Mouse (Mus musculus): ENCODE results near the gene Psat1.

Psat1 gene

DNA sequence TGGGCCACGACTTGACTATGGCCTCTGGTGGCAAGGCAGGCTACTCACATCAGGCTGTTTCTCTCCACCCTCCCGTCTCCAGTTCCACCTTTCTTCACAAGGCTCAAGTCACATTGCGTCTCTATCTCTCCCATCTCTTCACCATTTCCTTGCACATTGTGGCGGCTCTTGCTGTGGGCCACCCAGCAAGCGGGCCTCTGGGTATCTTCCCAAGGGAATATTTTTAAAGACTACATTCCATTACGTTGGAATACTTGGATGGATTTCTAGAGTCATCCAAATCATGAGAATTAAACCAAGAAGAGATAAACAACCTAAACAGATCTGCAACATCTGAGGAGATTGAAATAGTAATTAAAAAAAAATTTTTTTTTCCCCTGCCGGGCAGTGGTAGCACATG is at the start of gene Psat1:
Gene Psat1, minus strand, starts transcription at position 101 of the 400 bp plus-strand sequence.
- no peak for DNase-seq (ENCODE audit: low read depth)

DNA sequence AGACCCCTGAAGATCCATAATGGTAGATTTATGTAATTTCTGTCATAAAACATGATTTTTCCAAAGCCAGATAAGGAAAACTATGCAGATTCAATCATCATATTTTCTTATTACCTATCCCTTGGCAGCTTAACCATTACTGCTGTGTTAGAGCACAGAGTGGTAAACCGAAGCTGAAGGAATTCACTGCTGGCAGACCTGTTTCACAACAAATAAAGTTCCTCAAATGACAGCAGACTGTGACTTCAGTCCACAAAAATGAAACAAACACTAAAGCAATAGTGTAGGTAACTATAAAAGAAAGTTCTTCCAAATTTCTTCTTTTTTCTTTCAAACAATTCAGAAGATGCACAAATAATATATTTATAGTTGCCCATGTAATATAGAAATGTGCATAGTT is 43.0 kb upstream of the Psat1 start:
- DNase-seq (ENCODE audit: low read depth) = no peak

GRCm38 (mm10) chr19:15985172-15985713 is 38.1 kb upstream of the Psat1 start:
- DNase-seq (ENCODE audit: low read depth) = no peak

GRCm38 (mm10) chr19:15984449-15985171 is 37.5 kb upstream of the Psat1 start, which contains the start of gene Cep78:
Cep78 (minus strand) TSS chr19:15984989.
- DNase-seq (ENCODE audit: low read depth) = peak; percentile 88

DNA sequence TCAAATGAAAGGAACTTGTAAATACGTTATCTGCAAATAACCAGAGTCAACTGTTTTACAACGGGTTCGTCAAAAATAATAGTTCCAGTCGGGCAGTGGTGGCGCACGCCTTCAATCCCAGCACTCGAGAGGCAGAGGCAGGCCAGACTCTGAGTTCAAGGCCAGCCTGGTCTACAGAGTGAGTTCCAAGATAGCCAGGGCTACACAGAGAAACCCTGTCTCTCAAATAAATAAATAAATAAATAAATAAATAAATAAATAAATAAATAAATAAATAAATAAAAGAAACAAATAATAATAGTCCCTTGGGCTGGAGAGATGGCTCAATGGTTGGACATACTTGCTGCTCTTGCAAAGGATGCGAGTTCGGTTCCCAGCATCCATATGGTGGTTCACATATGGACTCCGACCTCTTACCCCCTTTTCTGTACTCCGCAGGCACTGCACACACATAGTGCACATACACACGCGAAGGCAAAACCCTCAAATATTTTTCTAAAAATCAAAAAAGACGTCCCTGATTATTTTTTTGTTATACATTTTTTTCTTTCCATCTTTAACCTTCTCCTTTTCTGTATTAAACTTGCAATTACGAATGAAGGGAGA is 36.7 kb upstream of the Psat1 start:
- no peak for DNase-seq (ENCODE audit: low read depth)

GRCm38 (mm10) chr19:15982926-15983738 is 36.0 kb upstream of the Psat1 start:
- no peak for DNase-seq (ENCODE audit: low read depth)

- peak; percentile 83 for DNase-seq (ENCODE audit: low read depth)
Observed at GRCm38 (mm10) chr19:15981861-15982260, 34.7 kb upstream of the Psat1 start.

DNA sequence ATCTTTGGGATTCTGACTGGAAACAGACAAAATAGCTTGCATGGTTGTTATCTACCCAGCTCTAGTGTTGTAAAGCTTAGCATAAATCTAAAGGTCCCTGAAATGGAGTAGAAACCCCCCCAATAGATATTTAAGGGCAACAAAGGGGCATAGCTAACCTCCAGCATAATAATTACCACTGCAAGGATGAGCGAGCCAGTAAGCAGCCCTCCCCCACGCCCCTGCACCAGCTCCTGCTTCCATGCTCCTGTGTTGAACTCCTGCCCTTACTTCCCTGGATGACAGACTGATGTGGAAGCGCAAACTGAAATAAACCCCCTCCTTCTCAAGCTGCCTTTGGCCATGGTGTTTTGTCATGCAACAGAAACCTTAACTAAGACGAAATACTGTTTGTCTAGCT is 26.2 kb upstream of the Psat1 start:
- no peak for DNase-seq (ENCODE audit: low read depth)

DNA sequence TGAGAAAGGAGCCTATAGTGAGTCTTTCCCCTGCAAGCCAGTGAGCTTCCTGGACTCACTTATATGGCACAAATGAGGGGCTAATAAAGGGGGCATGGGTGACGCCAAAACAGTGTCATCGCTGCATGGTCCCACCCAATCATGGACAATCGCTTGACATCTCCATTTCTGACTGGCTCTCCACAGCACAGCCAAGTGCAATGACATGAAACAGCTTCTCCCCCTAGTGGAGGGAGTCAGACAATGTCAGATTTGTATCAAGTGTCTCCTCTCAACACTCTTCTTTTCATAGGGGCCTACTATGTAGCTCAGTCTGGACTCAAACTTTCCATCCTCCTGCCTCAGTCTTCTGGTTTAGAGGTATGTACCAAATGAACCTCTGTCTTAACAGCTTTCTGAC is 17.9 kb upstream of the Psat1 start:
- DNase-seq (ENCODE audit: low read depth) = peak; percentile 66

- no peak for DNase-seq (ENCODE audit: low read depth)
Observed at GRCm38 (mm10) chr19:15964533-15964932, 17.4 kb upstream of the Psat1 start.

- no peak for DNase-seq (ENCODE audit: low read depth)
Observed at GRCm38 (mm10) chr19:15963011-15963695, 16.0 kb upstream of the Psat1 start.

DNA sequence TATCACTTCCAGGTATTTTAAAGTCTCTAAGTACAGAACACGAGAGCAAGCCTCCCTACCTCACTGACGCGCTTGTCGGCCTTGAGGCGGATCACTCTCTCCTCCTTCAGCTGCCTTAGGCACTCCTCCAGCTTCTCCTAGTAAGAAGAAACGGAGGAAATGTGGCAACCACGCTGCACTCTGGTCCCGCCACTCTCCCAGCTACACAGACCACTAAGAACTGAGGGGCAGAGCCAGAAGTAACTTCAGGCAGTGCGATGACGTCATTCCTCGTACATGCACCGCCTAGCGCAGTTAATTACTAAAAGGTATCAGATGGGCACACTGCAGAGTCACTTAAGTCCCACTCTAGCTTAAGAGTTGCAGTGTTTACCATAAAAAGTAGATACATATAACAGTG is 15.2 kb upstream of the Psat1 start:
- peak; percentile 27 for DNase-seq (ENCODE audit: low read depth)

DNA sequence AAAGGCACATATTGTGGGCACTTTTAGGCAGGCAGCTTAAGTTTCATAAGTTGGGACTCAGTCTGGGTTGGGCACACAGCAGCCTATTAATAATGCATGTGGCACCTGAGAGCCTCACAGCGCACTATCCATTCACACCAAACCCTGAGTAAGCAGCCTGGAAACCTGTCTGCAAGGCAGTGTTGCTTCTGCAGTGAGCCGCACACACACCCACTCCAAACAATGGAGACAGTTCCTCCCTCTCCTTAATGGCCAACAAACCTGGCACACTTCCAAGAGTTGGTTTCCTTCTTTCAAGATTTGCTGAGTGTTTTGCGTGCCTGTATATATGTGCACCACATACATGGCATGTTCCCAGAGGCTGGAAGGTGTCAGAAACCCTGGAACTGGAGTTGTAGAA is 3.1 kb upstream of the Psat1 start:
- DNase-seq (ENCODE audit: low read depth) = peak; percentile 59

- DNase-seq (ENCODE audit: low read depth) = no peak
Observed at GRCm38 (mm10) chr19:15948867-15949266, 1.7 kb upstream of the Psat1 start.

DNA sequence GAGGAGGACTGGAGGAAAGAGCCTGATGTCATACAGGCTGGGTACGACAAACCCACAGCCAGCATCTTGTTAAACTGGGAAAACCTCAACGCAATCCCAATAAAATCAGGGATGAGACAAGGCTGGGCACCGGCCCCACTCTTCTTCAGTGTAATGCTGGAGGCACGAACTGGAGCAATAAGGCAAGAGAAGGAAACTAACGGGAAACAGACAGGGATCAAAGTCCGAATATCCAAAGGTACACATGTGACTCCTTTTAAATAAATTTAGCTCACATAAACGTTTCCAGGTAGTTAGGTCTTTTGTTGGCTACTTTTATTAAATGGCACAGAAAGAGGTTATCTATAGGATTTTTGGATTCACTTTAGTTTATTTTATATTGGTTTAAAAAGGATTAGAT is 1.3 kb upstream of the Psat1 start:
- no peak for DNase-seq (ENCODE audit: low read depth)

GRCm38 (mm10) chr19:15946663-15947062 is 474 bp downstream of the Psat1 start:
- DNase-seq (ENCODE audit: low read depth) = peak; percentile 44

GRCm38 (mm10) chr19:15943117-15943423 is 4.1 kb downstream of the Psat1 start:
- no peak for DNase-seq (ENCODE audit: low read depth)

GRCm38 (mm10) chr19:15942421-15943116 is 4.6 kb downstream of the Psat1 start:
- DNase-seq (ENCODE audit: low read depth) = no peak

DNA sequence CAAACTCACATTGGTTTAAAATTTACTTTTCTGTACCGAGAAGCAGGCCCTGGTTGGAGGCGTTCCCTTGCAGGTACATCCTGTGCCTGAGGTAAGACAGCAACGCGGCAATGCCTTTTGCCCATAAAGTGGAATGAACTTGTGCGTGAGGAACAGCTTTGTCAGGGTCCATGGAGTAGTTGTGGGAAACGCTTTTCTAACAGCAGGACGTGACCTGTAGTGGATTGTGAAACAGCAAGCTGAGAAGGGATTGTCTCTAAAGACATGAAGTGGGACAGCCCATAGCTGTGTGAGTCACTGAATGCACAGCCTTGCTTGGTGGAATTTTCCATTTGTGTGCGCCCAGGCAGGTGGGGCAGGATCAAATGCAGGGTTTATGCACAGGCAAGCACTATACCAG is 5.7 kb downstream of the Psat1 start:
- peak; percentile 62 for DNase-seq (ENCODE audit: low read depth)

DNA sequence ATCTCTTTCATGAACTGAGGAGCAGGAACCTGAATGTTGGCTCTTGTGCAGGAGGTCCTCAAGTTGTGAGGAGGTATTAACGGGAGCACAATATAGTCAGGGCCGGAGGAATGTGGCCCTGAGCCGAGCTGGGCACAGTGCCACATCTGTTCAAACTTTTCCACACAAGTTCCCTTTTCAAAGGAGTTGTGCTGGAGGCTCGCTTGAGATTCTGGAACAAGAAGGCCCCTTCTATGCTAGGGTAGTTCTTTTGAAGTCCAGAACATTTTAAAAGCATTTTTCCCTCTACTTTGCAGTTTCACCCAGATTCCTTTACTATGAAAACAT is 21.5 kb downstream of the Psat1 start:
- DNase-seq (ENCODE audit: low read depth) = no peak

- peak; percentile 97 for DNase-seq (ENCODE audit: low read depth)
Observed at GRCm38 (mm10) chr19:15924866-15925718, 22.0 kb downstream of the Psat1 start.

Measured in 416B (cell line).